Mouse (Mus musculus): ENCODE data around the gene Slc12a7.
"Not testable (repeated sequence)": the region's sequence is repeated elsewhere in the genome, so short reads cannot be mapped to it uniquely, and the experiment has no call there.

Slc12a7 gene

GRCm38 (mm10) chr13:73732742-73733700, at the start of gene Slc12a7:
TSS of gene Slc12a7 (plus strand) at chr13:73733094.
- in situ Hi-C loops (cut with MboI, MseI) = no loop called here

GRCm38 (mm10) chr13:73683682-73684081, 49.2 kb upstream of the Slc12a7 start:
- in situ Hi-C loops (cut with MboI, MseI) = no loop called here

- in situ Hi-C loops (cut with MboI, MseI) = no loop called here
These were observed 48.5 kb upstream of the Slc12a7 start for GRCm38 (mm10) chr13:73684412-73684811.

- in situ Hi-C loops (cut with MboI, MseI) = loop anchor here in 1 of 2 experiments (5.0 kb wide), 1 partner anchor 38 kb away; no protein-coding TSS in a partner anchor
These were observed 47.4 kb upstream of the Slc12a7 start for GRCm38 (mm10) chr13:73685502-73685901.

GRCm38 (mm10) chr13:73687601-73688000, 45.3 kb upstream of the Slc12a7 start:
- in situ Hi-C loops (cut with MboI, MseI) = loop anchor here in 1 of 2 experiments (5.0 kb wide), 1 partner anchor 40 kb away; no protein-coding TSS in a partner anchor

- in situ Hi-C loops (cut with MboI, MseI) = loop anchor here in 1 of 2 experiments (5.0 kb wide), 1 partner anchor 42 kb away; no protein-coding TSS in a partner anchor
These were observed 44.0 kb upstream of the Slc12a7 start for GRCm38 (mm10) chr13:73688934-73689333.

GRCm38 (mm10) chr13:73692249-73692868, 40.5 kb upstream of the Slc12a7 start:
- in situ Hi-C loops (cut with MboI, MseI) = loop anchor here in 1 of 2 experiments (5.0 kb wide), 1 partner anchor 45 kb away; no protein-coding TSS in a partner anchor

GRCm38 (mm10) chr13:73693333-73693732, 39.6 kb upstream of the Slc12a7 start:
- in situ Hi-C loops (cut with MboI, MseI) = loop anchor here in 1 of 2 experiments (5.0 kb wide), 1 partner anchor 46 kb away; no protein-coding TSS in a partner anchor

- in situ Hi-C loops (cut with MboI, MseI) = loop anchor here in 1 of 2 experiments (5.0 kb wide), 1 partner anchor 48 kb away; no protein-coding TSS in a partner anchor
These were observed 37.9 kb upstream of the Slc12a7 start for GRCm38 (mm10) chr13:73694972-73695371.

- in situ Hi-C loops (cut with MboI, MseI) = no loop called here
These were observed 36.4 kb upstream of the Slc12a7 start for GRCm38 (mm10) chr13:73696529-73696928.

- in situ Hi-C loops (cut with MboI, MseI) = no loop called here
These were observed 33.2 kb upstream of the Slc12a7 start for GRCm38 (mm10) chr13:73699714-73700113.

GRCm38 (mm10) chr13:73700554-73700953, 32.3 kb upstream of the Slc12a7 start:
- in situ Hi-C loops (cut with MboI, MseI) = no loop called here

- in situ Hi-C loops (cut with MboI, MseI) = no loop called here
These were observed 31.6 kb upstream of the Slc12a7 start for GRCm38 (mm10) chr13:73701161-73701883.

GRCm38 (mm10) chr13:73702776-73703175, 30.1 kb upstream of the Slc12a7 start:
- in situ Hi-C loops (cut with MboI, MseI) = no loop called here

GRCm38 (mm10) chr13:73703486-73703885, 29.4 kb upstream of the Slc12a7 start:
- in situ Hi-C loops (cut with MboI, MseI) = not testable (repeated sequence)

- in situ Hi-C loops (cut with MboI, MseI) = no loop called here
These were observed 28.1 kb upstream of the Slc12a7 start, which contains the start of gene Slc6a19 for GRCm38 (mm10) chr13:73704694-73705325. TSS of gene Slc6a19 (minus strand) at chr13:73704865.

- in situ Hi-C loops (cut with MboI, MseI) = no loop called here
These were observed 23.4 kb upstream of the Slc12a7 start for GRCm38 (mm10) chr13:73709491-73709890.

GRCm38 (mm10) chr13:73711221-73711620, 21.7 kb upstream of the Slc12a7 start:
- in situ Hi-C loops (cut with MboI, MseI) = loop anchor here in 1 of 2 experiments (10.0 kb wide), 1 partner anchor 196 kb away; no protein-coding TSS in a partner anchor

GRCm38 (mm10) chr13:73711803-73712202, 21.1 kb upstream of the Slc12a7 start:
- in situ Hi-C loops (cut with MboI, MseI) = loop anchor here in 1 of 2 experiments (10.0 kb wide), 1 partner anchor 197 kb away; no protein-coding TSS in a partner anchor

GRCm38 (mm10) chr13:73712228-73712627, 20.7 kb upstream of the Slc12a7 start:
- in situ Hi-C loops (cut with MboI, MseI) = loop anchor here in 1 of 2 experiments (10.0 kb wide), 1 partner anchor 197 kb away; no protein-coding TSS in a partner anchor
